Mouse (Mus musculus) stomach, embryonic 16.5 days (tissue): ENCODE results near the gene Mybph. TPM values are rescaled to one million over a fixed set of nuclear protein-coding genes. Genes with fewer than 3 reads are reported as not detected.
A peak's percentile ranks its signal among the peaks of the same experiment; 100 is the strongest.
"Not testable (repeated sequence)": the region's sequence is repeated elsewhere in the genome, so short reads cannot be mapped to it uniquely, and the experiment has no call there.

Experiments used
- ATAC-seq: fragments of 200-750 bp; cut with Nextera tagmentation; 2 replicates; pipeline ENCODE4 v1.8.0; 2017; ENCODE audit warnings: moderate number of reproducible peaks, moderate TSS enrichment; ENCODE audit not compliant: insufficient read depth, low FRiP score
- H3K27ac ChIP-seq: fragments of 300-500 bp; sonication (generic); 2 replicates; pipeline ENCODE4 v1.5.1; 2014; ENCODE audit warnings: low read length
- H3K27me3 ChIP-seq: fragments of 300-500 bp; sonication (generic); 2 replicates; pipeline ENCODE4 v1.6.1; 2014; ENCODE audit warnings: low read length, control low read depth, mixed read lengths; ENCODE audit not compliant: control insufficient read depth, insufficient read depth
- H3K36me3 ChIP-seq: fragments of 300-500 bp; sonication (generic); 2 replicates; pipeline ENCODE4 v1.6.1; 2014; ENCODE audit warnings: low read length; ENCODE audit not compliant: control insufficient read depth, insufficient read depth
- H3K4me1 ChIP-seq: fragments of 300-500 bp; sonication (generic); 2 replicates; pipeline ENCODE4 v1.6.1; 2014; ENCODE audit warnings: low read length, control low read depth, mixed read lengths; ENCODE audit not compliant: control insufficient read depth, insufficient read depth
- H3K4me2 ChIP-seq: fragments of 300-500 bp; sonication (generic); 2 replicates; pipeline ENCODE4 v1.6.1; 2014; ENCODE audit warnings: low read depth, low read length, mixed read lengths
- H3K4me3 ChIP-seq: fragments of 300-500 bp; sonication (generic); replicated peaks from 2 replicates; pipeline ENCODE4 v1.5.1; 2014; ENCODE audit warnings: mild to moderate bottlenecking, low read length
- H3K9ac ChIP-seq: fragments of 300-500 bp; sonication (generic); 2 replicates; pipeline ENCODE4 v1.6.1; 2014; ENCODE audit warnings: low read length
- H3K9me3 ChIP-seq: fragments of 300-500 bp; sonication (generic); replicated peaks from 2 replicates; pipeline ENCODE4 v1.6.1; 2016; ENCODE audit warnings: low read length, control low read depth; ENCODE audit not compliant: control insufficient read depth
- WGBS: fragments of 180-500 bp; shearing (Covaris S2); extraction: QIAGEN DNeasy Blood & Tissue Kit; methylation state at CpG from one replicate; pipeline ENCODE4 v1.1.7; 2014; 5-methylcytosine and 5-hydroxymethylcytosine counted together
- polyA plus RNA-seq: library from polyadenylated mRNA; unstranded; fragments of >200 nt; fragmentation: Nextera tagmentation; extraction: Ambion mirVana; gene quantifications from 2 replicates; pipeline ENCODE4 v1.2.1, GENCODE M21; 2015

The Mybph gene
- polyA plus RNA-seq, 1 experiment from 2014 or later, result 9.0 TPM

DNA sequence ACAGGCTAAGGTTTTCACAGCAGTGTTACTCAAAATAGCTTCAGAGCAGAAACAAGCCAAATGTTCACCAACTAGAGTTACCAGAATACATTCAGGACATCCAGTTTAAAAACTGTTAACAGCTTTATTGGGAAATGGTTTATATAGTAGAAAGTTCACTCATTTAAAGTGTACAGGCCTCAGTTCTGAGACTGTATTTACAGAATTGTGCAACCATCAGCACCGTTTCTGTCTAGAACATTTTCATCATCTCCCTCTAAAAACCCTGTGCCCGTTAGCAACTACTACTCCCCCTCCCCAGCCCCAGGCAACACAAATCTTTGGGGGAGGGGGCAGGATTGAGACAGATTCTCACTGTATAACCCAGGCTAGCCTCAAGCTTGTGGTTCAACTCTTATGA, 49.0 kb downstream of the Mybph start:
- Histone ChIP-seq H3K4me1 (peaks cover 13% of the 10 kb centered on the region), H3K4me2 (no peak overlapping the region), H3K27ac (no peak overlapping the region), H3K27me3 (peaks cover 5% of the 10 kb centered on the region; the same call in 1 of the 2 replicates), H3K4me3 (no peak overlapping the region), H3K9ac (no peak overlapping the region), H3K9me3 (no peaks in the 10 kb centered on the region), H3K36me3 (no peaks in the 10 kb centered on the region)
- WGBS, result 59% methylated on average over 2 of the region's 2 CpGs
- ATAC-seq, result no peak

GRCm38 (mm10) chr1:134243505-134243904, 50.3 kb downstream of the Mybph start:
- H3K4me1 ChIP-seq, result peaks cover 13% of the 10 kb centered on the region
- peaks cover 5% of the 10 kb centered on the region; the same call in 1 of the 2 replicates for H3K27me3 ChIP-seq
- H3K4me3 ChIP-seq, result 0 out of 2 replicates have a peak overlapping the region, but pooled peaks have one; percentile 12
- H3K4me2 ChIP-seq, result peak overlapping the region; percentile 50; the same call in 1 of the 2 replicates
- peak; percentile 29; the same call in 1 of the 2 replicates for ATAC-seq
- no peaks in the 10 kb centered on the region for H3K36me3 ChIP-seq
- peak overlapping the region; percentile 53 for H3K27ac ChIP-seq
- WGBS, result 67% methylated on average over 6 of the region's 6 CpGs
- H3K9me3 ChIP-seq, result no peaks in the 10 kb centered on the region
- H3K9ac ChIP-seq, result peak overlapping the region; percentile 52; the same call in 1 of the 2 replicates

DNA sequence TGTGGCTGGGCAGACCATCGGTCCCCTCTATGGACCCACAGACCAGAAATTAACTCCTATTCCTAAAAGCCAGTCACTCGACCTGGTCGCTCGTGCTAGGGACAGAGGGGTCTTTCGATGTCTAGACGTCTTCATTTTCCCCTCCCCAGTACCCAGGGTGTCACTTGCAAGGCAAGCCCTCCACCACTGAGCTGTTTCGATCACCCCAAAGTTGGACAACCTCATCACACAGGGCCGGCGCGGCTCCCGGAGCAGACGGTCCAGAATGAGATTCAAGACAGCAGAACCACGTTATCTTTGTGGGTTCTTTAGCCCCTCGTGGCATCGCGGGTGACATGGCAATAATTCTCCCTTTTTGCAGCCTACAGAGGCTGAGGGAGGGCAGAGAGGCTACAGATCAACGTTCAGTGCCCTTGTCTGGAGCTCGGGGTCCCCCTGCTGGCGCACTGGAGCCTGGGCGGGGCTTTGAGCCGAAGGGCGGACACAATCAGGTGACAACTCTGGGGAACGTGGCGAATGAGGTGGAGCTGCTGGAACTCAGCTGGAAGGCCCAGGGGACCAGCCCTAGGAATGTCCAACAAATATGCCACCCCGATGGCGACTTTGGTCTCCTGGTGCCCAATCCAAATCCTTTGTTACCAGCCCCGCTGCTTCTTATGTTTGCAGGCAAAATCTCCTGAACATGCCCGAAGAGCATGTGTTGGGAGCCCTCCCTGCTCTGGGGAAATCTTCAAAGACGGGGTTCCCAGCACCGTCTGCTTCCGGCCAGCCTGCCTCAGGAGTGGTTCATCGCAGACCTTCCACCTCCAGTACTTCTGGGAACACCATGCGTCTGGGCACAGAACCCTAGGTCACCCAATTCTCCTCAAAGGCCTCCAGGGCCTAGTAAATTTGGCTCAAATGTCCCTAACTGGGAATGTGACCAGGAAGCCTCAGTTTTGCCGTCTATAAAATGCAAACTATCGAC, 51.0 kb downstream of the Mybph start:
- no peaks in the 10 kb centered on the region for H3K9me3 ChIP-seq
- peak overlapping the region; percentile 50 for H3K4me2 ChIP-seq
- H3K9ac ChIP-seq, result peak overlapping the region; percentile 52; the same call in 1 of the 2 replicates
- H3K27me3 ChIP-seq, result peaks cover 5% of the 10 kb centered on the region; the same call in 1 of the 2 replicates
- peak overlapping the region; percentile 12; the same call in 1 of the 2 replicates for H3K4me3 ChIP-seq
- WGBS, result 21% methylated on average over 35 of the region's 35 CpGs
- peak overlapping the region; percentile 53 for H3K27ac ChIP-seq
- peak; percentile 85 for ATAC-seq
- no peaks in the 10 kb centered on the region for H3K36me3 ChIP-seq
- peaks cover 13% of the 10 kb centered on the region for H3K4me1 ChIP-seq

DNA sequence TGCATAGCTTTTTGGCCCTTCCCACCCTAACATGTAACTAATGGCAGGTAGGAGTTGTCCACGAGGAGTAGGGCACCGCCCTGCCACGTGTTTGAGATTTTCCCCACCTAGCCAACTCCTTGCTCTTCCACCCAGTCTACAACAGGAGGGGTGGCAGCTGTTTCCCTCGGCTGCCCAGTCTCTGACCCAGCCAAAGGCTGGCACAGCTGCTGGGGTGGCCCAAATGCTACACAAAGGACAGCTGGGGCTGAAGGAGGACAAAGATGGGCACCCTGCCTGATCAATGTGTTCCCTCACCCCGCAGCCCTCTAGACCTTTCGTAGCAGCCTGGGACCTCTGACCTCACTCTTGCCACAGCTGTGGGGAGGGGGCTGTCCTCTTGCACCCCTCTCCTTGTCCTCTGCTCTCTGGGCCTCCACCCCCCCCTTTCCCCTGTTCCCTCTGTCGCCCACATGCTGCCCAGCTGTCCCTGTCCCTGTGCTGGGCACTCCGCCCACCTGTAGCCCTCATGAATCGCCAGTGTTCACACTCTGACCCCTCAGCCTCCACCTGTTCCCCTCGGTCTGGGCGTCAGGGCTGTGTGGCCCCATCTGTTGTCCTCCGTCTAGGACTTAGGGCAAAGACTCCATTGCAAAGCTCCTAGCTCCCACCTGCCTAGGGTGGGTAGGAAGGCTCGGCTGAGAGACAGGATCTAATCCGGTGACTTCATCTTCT, 51.9 kb downstream of the Mybph start:
- H3K9me3 ChIP-seq, result no peaks in the 10 kb centered on the region
- no peak overlapping the region for H3K27ac ChIP-seq
- H3K36me3 ChIP-seq, result no peaks in the 10 kb centered on the region
- H3K9ac ChIP-seq, result no peak overlapping the region
- no peak overlapping the region for H3K4me2 ChIP-seq
- H3K27me3 ChIP-seq, result peaks cover 5% of the 10 kb centered on the region; the same call in 1 of the 2 replicates
- H3K4me1 ChIP-seq, result peaks cover 13% of the 10 kb centered on the region
- 73% methylated on average over 14 of the region's 14 CpGs for WGBS
- H3K4me3 ChIP-seq, result no peak overlapping the region
- ATAC-seq, result peak; percentile 64; the same call in 1 of the 2 replicates

DNA sequence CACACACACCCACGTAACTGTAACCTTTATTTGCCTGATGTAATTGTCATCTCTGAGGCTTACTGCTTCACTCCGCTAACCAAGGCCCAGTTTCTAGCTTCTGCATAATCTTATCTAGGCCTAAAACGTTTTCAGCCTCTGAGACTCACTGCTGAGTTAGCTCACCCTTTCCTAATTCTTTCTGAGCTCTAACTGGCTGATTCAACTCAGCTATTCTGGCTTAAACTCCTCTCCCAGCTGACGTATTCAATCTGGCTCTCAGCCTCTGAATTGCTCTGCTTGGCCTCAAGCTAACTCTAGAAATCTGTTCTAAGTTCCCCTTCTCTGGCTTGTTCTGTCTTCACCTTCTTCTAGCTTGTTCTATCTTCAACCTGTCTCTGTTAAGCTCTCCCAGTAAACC, 53.3 kb downstream of the Mybph start:
- H3K4me1 ChIP-seq, result peaks cover 13% of the 10 kb centered on the region
- H3K27ac ChIP-seq, result peak overlapping the region; percentile 57; the same call in 1 of the 2 replicates
- no peak overlapping the region for H3K4me2 ChIP-seq
- 47% methylated on average over 4 of the region's 4 CpGs for WGBS
- peaks cover 5% of the 10 kb centered on the region; the same call in 1 of the 2 replicates for H3K27me3 ChIP-seq
- H3K9me3 ChIP-seq, result no peaks in the 10 kb centered on the region
- no peak overlapping the region for H3K9ac ChIP-seq
- H3K36me3 ChIP-seq, result no peaks in the 10 kb centered on the region
- no peak for ATAC-seq
- no peak overlapping the region for H3K4me3 ChIP-seq

- not testable (repeated sequence) for ATAC-seq, H3K27ac ChIP-seq
Measured at GRCm38 (mm10) chr1:134249681-134250080, 56.4 kb downstream of the Mybph start.

More at GRCm38 (mm10) chr1:134249681-134250080, 56.4 kb downstream of the Mybph start:
- not testable (repeated sequence) for H3K4me2 ChIP-seq, H3K36me3 ChIP-seq, H3K4me1 ChIP-seq, H3K9ac ChIP-seq, H3K4me3 ChIP-seq, H3K27me3 ChIP-seq, H3K9me3 ChIP-seq
- WGBS, result 68% methylated on average over 1 of the region's 1 CpGs

Other genes starting within 250 kb of the Mybph start
- gene Fmod, start 156.2 kb upstream of the Mybph start, polyA plus RNA-seq, result 12.3 and 13.1 TPM in 2 replicates
- gene Btg2, start 114.3 kb upstream of the Mybph start, polyA plus RNA-seq, result 98.5 and 110 TPM in 2 replicates
- gene Chit1, start 82.2 kb upstream of the Mybph start, polyA plus RNA-seq, result 4.8 and 8.4 TPM in 2 replicates
- gene Chil1, start 11.3 kb upstream of the Mybph start, polyA plus RNA-seq, result 3.6 and 4.9 TPM in 2 replicates
- 15.3 and 22.3 TPM in 2 replicates for gene Adora1, start 42.0 kb downstream of the Mybph start, polyA plus RNA-seq
- 1.2 and 28.7 TPM in 2 replicates for gene Myog, start 96.5 kb downstream of the Mybph start, polyA plus RNA-seq
- 6.8 and 6.9 TPM in 2 replicates for gene Ppfia4, start 139.5 kb downstream of the Mybph start, polyA plus RNA-seq
- gene Tmem183a, start 168.5 kb downstream of the Mybph start, polyA plus RNA-seq, result 93.7 and 104 TPM in 2 replicates
- gene 4933406M09Rik, start 192.5 kb downstream of the Mybph start, polyA plus RNA-seq, result not detected in 2 replicates
- 39.7 and 41.5 TPM in 2 replicates for gene Cyb5r1, start 212.1 kb downstream of the Mybph start, polyA plus RNA-seq
- gene Adipor1, start 221.9 kb downstream of the Mybph start, polyA plus RNA-seq, result 88.7 and 97.7 TPM in 2 replicates